Mouse (Mus musculus): ENCODE results near the gene Oma1. TPM values are rescaled to one million over a fixed set of nuclear protein-coding genes. Genes with fewer than 3 reads are reported as not detected.

Gene Oma1
- polyA plus RNA-seq, 1 experiment from 2014 or later, result 33.3 TPM

GRCm38 (mm10) chr4:103410217-103410799 lies 96.7 kb downstream of the Oma1 start:
- Histone ChIP-seq H3K9me3 (replicated peaks; ENCODE audit: control insufficient read depth, low read length) (no peaks in the 10 kb centered on the region), H3K36me3 (ENCODE audit: control insufficient read depth, insufficient read depth) (no peaks in the 10 kb centered on the region), H3K9ac (ENCODE audit: low read length) (no peak overlapping the region), H3K4me1 (ENCODE audit: control insufficient read depth, insufficient read depth, low read length) (no peaks in the 10 kb centered on the region), H3K4me3 (ENCODE audit: low read length) (no peak overlapping the region), H3K27ac (ENCODE audit: low read length) (no peak overlapping the region), H3K4me2 (ENCODE audit: low read depth, low read length) (no peak overlapping the region), H3K27me3 (ENCODE audit: control insufficient read depth, insufficient read depth, low read length) (no peaks in the 10 kb centered on the region)
- no peak for ATAC-seq (replicated peaks; ENCODE audit: extremely low read depth, insufficient read depth, low FRiP score)
- 31% methylated on average over 4 of the region's 4 CpGs for WGBS

Other genes starting within 250 kb of the Oma1 start
- 27.6 and 29.5 TPM in 2 replicates for gene Mier1, start 199.4 kb upstream of the Oma1 start, polyA plus RNA-seq (2015; fragmentation: Nextera tagmentation; extraction: Ambion mirVana)
- 2.0 and 2.1 TPM in 2 replicates for gene Wdr78, start 199.3 kb upstream of the Oma1 start, polyA plus RNA-seq (2015; fragmentation: Nextera tagmentation; extraction: Ambion mirVana)
- 7.4 and 10.2 TPM in 2 replicates for gene Slc35d1, start 98.6 kb upstream of the Oma1 start, polyA plus RNA-seq (2015; fragmentation: Nextera tagmentation; extraction: Ambion mirVana)
- 0.05 TPM in 1 of 2 replicates, not detected in the other for gene 4921539E11Rik, start 22.9 kb upstream of the Oma1 start, polyA plus RNA-seq (2015; fragmentation: Nextera tagmentation; extraction: Ambion mirVana)

Data from heart, embryonic 16.5 days (tissue).